Mouse (Mus musculus): ENCODE data around the gene Cmah. TPM values are rescaled to one million over a fixed set of nuclear protein-coding genes. Genes with fewer than 3 reads are reported as not detected.
"Not testable (repeated sequence)": the region's sequence is repeated elsewhere in the genome, so short reads cannot be mapped to it uniquely, and the experiment has no call there.

Gene Cmah
- polyA plus RNA-seq, 1 experiment from 2014 or later, result 0.37 TPM

- H3K27me3 ChIP-seq (ENCODE audit: control insufficient read depth, insufficient read depth, low read length), result no peaks in the 10 kb centered on the region
- WGBS, result 61% methylated on average over 4 of the region's 4 CpGs
- no peak overlapping the region for H3K4me3 ChIP-seq (ENCODE audit: low read depth, low read length)
- no peak for ATAC-seq (replicated peaks; ENCODE audit: low FRiP score)
- H3K27ac ChIP-seq (ENCODE audit: low read depth, low read length), result no peak overlapping the region
- H3K9ac ChIP-seq (ENCODE audit: low read length), result no peak overlapping the region
- no peak overlapping the region for H3K4me2 ChIP-seq (ENCODE audit: low read depth, low read length, severe bottlenecking)
- no peak for DNase-seq (ENCODE audit: low spot score)
- H3K4me1 ChIP-seq (replicated peaks; ENCODE audit: control insufficient read depth, insufficient read depth, low read length), result no peaks in the 10 kb centered on the region
- H3K36me3 ChIP-seq (ENCODE audit: control insufficient read depth, insufficient read depth, low read length), result no peaks in the 10 kb centered on the region
- no peaks in the 10 kb centered on the region for H3K9me3 ChIP-seq (ENCODE audit: control insufficient read depth, low read length)
Measured at GRCm38 (mm10) chr13:24393055-24393454, 65.9 kb downstream of the Cmah start.

- no peaks in the 10 kb centered on the region for H3K9me3 ChIP-seq (ENCODE audit: control insufficient read depth, low read length)
- no peak for ATAC-seq (replicated peaks; ENCODE audit: low FRiP score)
- no peaks in the 10 kb centered on the region for H3K27me3 ChIP-seq (ENCODE audit: control insufficient read depth, insufficient read depth, low read length)
- H3K4me3 ChIP-seq (ENCODE audit: low read depth, low read length), result no peak overlapping the region
- H3K36me3 ChIP-seq (ENCODE audit: control insufficient read depth, insufficient read depth, low read length), result no peaks in the 10 kb centered on the region
- H3K27ac ChIP-seq (ENCODE audit: low read depth, low read length), result no peak overlapping the region
- H3K4me2 ChIP-seq (ENCODE audit: low read depth, low read length, severe bottlenecking), result no peak overlapping the region
- no peak overlapping the region for H3K9ac ChIP-seq (ENCODE audit: low read length)
- 89% methylated on average over 4 of the region's 4 CpGs for WGBS
- H3K4me1 ChIP-seq (replicated peaks; ENCODE audit: control insufficient read depth, insufficient read depth, low read length), result no peaks in the 10 kb centered on the region
- no peak for DNase-seq (ENCODE audit: low spot score)
Measured at GRCm38 (mm10) chr13:24395815-24396214, 68.6 kb downstream of the Cmah start.

- 88% methylated on average over 3 of the region's 3 CpGs for WGBS
- Histone ChIP-seq H3K9ac (ENCODE audit: low read length) (no peak overlapping the region), H3K9me3 (ENCODE audit: control insufficient read depth, low read length) (no peaks in the 10 kb centered on the region), H3K4me2 (ENCODE audit: low read depth, low read length, severe bottlenecking) (no peak overlapping the region), H3K4me3 (ENCODE audit: low read depth, low read length) (no peak overlapping the region), H3K4me1 (replicated peaks; ENCODE audit: control insufficient read depth, insufficient read depth, low read length) (no peaks in the 10 kb centered on the region), H3K27ac (ENCODE audit: low read depth, low read length) (no peak overlapping the region), H3K36me3 (ENCODE audit: control insufficient read depth, insufficient read depth, low read length) (no peaks in the 10 kb centered on the region), H3K27me3 (ENCODE audit: control insufficient read depth, insufficient read depth, low read length) (no peaks in the 10 kb centered on the region)
- ATAC-seq (replicated peaks; ENCODE audit: low FRiP score) (no peak), DNase-seq (ENCODE audit: low spot score) (no peak)
Measured at GRCm38 (mm10) chr13:24397181-24397580, 70.0 kb downstream of the Cmah start.

- no peak for ATAC-seq (replicated peaks; ENCODE audit: low FRiP score)
- Histone ChIP-seq H3K4me3 (ENCODE audit: low read depth, low read length) (no peak overlapping the region), H3K27ac (ENCODE audit: low read depth, low read length) (no peak overlapping the region), H3K36me3 (ENCODE audit: control insufficient read depth, insufficient read depth, low read length) (no peaks in the 10 kb centered on the region), H3K27me3 (ENCODE audit: control insufficient read depth, insufficient read depth, low read length) (no peaks in the 10 kb centered on the region), H3K9ac (ENCODE audit: low read length) (no peak overlapping the region), H3K4me2 (ENCODE audit: low read depth, low read length, severe bottlenecking) (no peak overlapping the region), H3K9me3 (ENCODE audit: control insufficient read depth, low read length) (no peaks in the 10 kb centered on the region), H3K4me1 (replicated peaks; ENCODE audit: control insufficient read depth, insufficient read depth, low read length) (no peaks in the 10 kb centered on the region)
- DNase-seq (ENCODE audit: low spot score), result no peak
- 91% methylated on average over 3 of the region's 3 CpGs for WGBS
Measured at GRCm38 (mm10) chr13:24398488-24398887, 71.3 kb downstream of the Cmah start.

- not testable (repeated sequence) for H3K27me3 ChIP-seq (ENCODE audit: control insufficient read depth, insufficient read depth, low read length); DNase-seq (ENCODE audit: low spot score); H3K9ac ChIP-seq (ENCODE audit: low read length); ATAC-seq (replicated peaks; ENCODE audit: low FRiP score); H3K4me1 ChIP-seq (replicated peaks; ENCODE audit: control insufficient read depth, insufficient read depth, low read length); H3K4me3 ChIP-seq (ENCODE audit: low read depth, low read length); H3K36me3 ChIP-seq (ENCODE audit: control insufficient read depth, insufficient read depth, low read length); H3K27ac ChIP-seq (ENCODE audit: low read depth, low read length); H3K9me3 ChIP-seq (ENCODE audit: control insufficient read depth, low read length)
- WGBS, result 25% methylated on average over 11 of the region's 11 CpGs
- H3K4me2 ChIP-seq (ENCODE audit: low read depth, low read length, severe bottlenecking), result 0 out of 2 replicates have a peak overlapping the region, but pooled peaks have one; percentile 12
Measured at GRCm38 (mm10) chr13:24401821-24402220, 74.6 kb downstream of the Cmah start.

GRCm38 (mm10) chr13:24403054-24403453 is 75.8 kb downstream of the Cmah start:
- DNase-seq (ENCODE audit: low spot score) (no peak), ATAC-seq (replicated peaks; ENCODE audit: low FRiP score) (no peak)
- Histone ChIP-seq H3K27ac (ENCODE audit: low read depth, low read length) (no peak overlapping the region), H3K36me3 (ENCODE audit: control insufficient read depth, insufficient read depth, low read length) (no peaks in the 10 kb centered on the region), H3K4me3 (ENCODE audit: low read depth, low read length) (no peak overlapping the region), H3K9me3 (ENCODE audit: control insufficient read depth, low read length) (no peaks in the 10 kb centered on the region), H3K4me2 (ENCODE audit: low read depth, low read length, severe bottlenecking) (no peak overlapping the region), H3K9ac (ENCODE audit: low read length) (no peak overlapping the region), H3K4me1 (replicated peaks; ENCODE audit: control insufficient read depth, insufficient read depth, low read length) (no peaks in the 10 kb centered on the region), H3K27me3 (ENCODE audit: control insufficient read depth, insufficient read depth, low read length) (no peaks in the 10 kb centered on the region)

GRCm38 (mm10) chr13:24406847-24407246 is 79.6 kb downstream of the Cmah start:
- H3K27me3 ChIP-seq (ENCODE audit: control insufficient read depth, insufficient read depth, low read length), result no peaks in the 10 kb centered on the region
- 83% methylated on average over 2 of the region's 2 CpGs for WGBS
- H3K9me3 ChIP-seq (ENCODE audit: control insufficient read depth, low read length), result no peaks in the 10 kb centered on the region
- ATAC-seq (replicated peaks; ENCODE audit: low FRiP score) (no peak), DNase-seq (ENCODE audit: low spot score) (no peak)
- H3K4me3 ChIP-seq (ENCODE audit: low read depth, low read length), result no peak overlapping the region
- H3K4me1 ChIP-seq (replicated peaks; ENCODE audit: control insufficient read depth, insufficient read depth, low read length), result no peaks in the 10 kb centered on the region
- no peaks in the 10 kb centered on the region for H3K36me3 ChIP-seq (ENCODE audit: control insufficient read depth, insufficient read depth, low read length)
- H3K4me2 ChIP-seq (ENCODE audit: low read depth, low read length, severe bottlenecking), result no peak overlapping the region
- no peak overlapping the region for H3K9ac ChIP-seq (ENCODE audit: low read length)
- H3K27ac ChIP-seq (ENCODE audit: low read depth, low read length), result no peak overlapping the region

GRCm38 (mm10) chr13:24414635-24415206 is 87.5 kb downstream of the Cmah start:
- Histone ChIP-seq H3K4me3 (ENCODE audit: low read depth, low read length) (no peak overlapping the region), H3K27me3 (ENCODE audit: control insufficient read depth, insufficient read depth, low read length) (no peaks in the 10 kb centered on the region), H3K9me3 (ENCODE audit: control insufficient read depth, low read length) (no peaks in the 10 kb centered on the region), H3K27ac (ENCODE audit: low read depth, low read length) (no peak overlapping the region), H3K36me3 (ENCODE audit: control insufficient read depth, insufficient read depth, low read length) (no peaks in the 10 kb centered on the region), H3K4me1 (replicated peaks; ENCODE audit: control insufficient read depth, insufficient read depth, low read length) (no peaks in the 10 kb centered on the region), H3K4me2 (ENCODE audit: low read depth, low read length, severe bottlenecking) (no peak overlapping the region), H3K9ac (ENCODE audit: low read length) (no peak overlapping the region)
- ATAC-seq (replicated peaks; ENCODE audit: low FRiP score) (no peak), DNase-seq (ENCODE audit: low spot score) (no peak)
- 61% methylated on average over 4 of the region's 4 CpGs for WGBS

- DNase-seq (ENCODE audit: low spot score) (no peak), ATAC-seq (replicated peaks; ENCODE audit: low FRiP score) (no peak)
- 86% methylated on average over 13 of the region's 13 CpGs for WGBS
- Histone ChIP-seq H3K27ac (ENCODE audit: low read depth, low read length) (no peak overlapping the region), H3K27me3 (ENCODE audit: control insufficient read depth, insufficient read depth, low read length) (no peaks in the 10 kb centered on the region), H3K4me2 (ENCODE audit: low read depth, low read length, severe bottlenecking) (no peak overlapping the region), H3K4me3 (ENCODE audit: low read depth, low read length) (no peak overlapping the region), H3K9me3 (ENCODE audit: control insufficient read depth, low read length) (no peaks in the 10 kb centered on the region), H3K36me3 (ENCODE audit: control insufficient read depth, insufficient read depth, low read length) (no peaks in the 10 kb centered on the region), H3K4me1 (replicated peaks; ENCODE audit: control insufficient read depth, insufficient read depth, low read length) (no peaks in the 10 kb centered on the region), H3K9ac (ENCODE audit: low read length) (no peak overlapping the region)
Measured at GRCm38 (mm10) chr13:24415506-24416206, 88.5 kb downstream of the Cmah start.

Data from forebrain, embryonic 11.5 days (tissue).